Comparison of ENCODE assay signal across 8 mouse cellular contexts in genomic region chr7:129774261-129774861, GRCm38 (mm10).
A peak's percentile ranks its signal among the peaks of the same experiment; 100 is the strongest.
DNase-seq lines count a peak whose midpoint lies in the region; ATAC-seq lines count a peak whose summit lies in the region.

No protein-coding gene starts in this region.

- peak overlapping the region; percentile 15 to 18; a peak in 1 of 4 replicates for H3K4me3 ChIP-seq in heart, embryonic 14.5 days (ENCODE audit: control insufficient read depth in 1 of 2, insufficient read depth in 1 of 2, low read depth in 1 of 2, low read length in 2 of 2)
- H3K4me3 ChIP-seq in forebrain, embryonic 15.5 days, result no peak overlapping the region
- H3K4me3 ChIP-seq in midbrain, embryonic 10.5 days, result peak overlapping the region; percentile 31

- H3K4me1 ChIP-seq in heart, embryonic 14.5 days (ENCODE audit: control insufficient read depth in 2 of 2, insufficient read depth in 2 of 2, low read length in 2 of 2), result peaks cover 7% of the 10 kb centered on the region in 2 experiments; a peak in 3 of 4 replicates
- peaks cover 46% of the 10 kb centered on the region for H3K4me1 ChIP-seq in forebrain, embryonic 15.5 days
- H3K4me1 ChIP-seq in midbrain, embryonic 10.5 days, result peaks cover 33% of the 10 kb centered on the region

- H3K27me3 ChIP-seq in heart, embryonic 14.5 days (ENCODE audit: control insufficient read depth, insufficient read depth, low read length), result no peaks in the 10 kb centered on the region
- peaks cover 5% of the 10 kb centered on the region; the same call in 1 of the 2 replicates for H3K27me3 ChIP-seq in forebrain, embryonic 15.5 days
- peaks cover 87% of the 10 kb centered on the region for H3K27me3 ChIP-seq in midbrain, embryonic 10.5 days (ENCODE audit: low read depth, poor library complexity, severe bottlenecking)

- WGBS in heart, embryonic 14.5 days, result 6% methylated on average over 17 of the region's 17 CpGs
- WGBS in forebrain, embryonic 15.5 days, result 4% methylated on average over 17 of the region's 17 CpGs
- WGBS in midbrain, embryonic 10.5 days, result 2% methylated on average over 17 of the region's 17 CpGs

- H3K9me3 ChIP-seq in heart, embryonic 14.5 days (ENCODE audit: control insufficient read depth, low read length), result no peaks in the 10 kb centered on the region
- H3K9me3 ChIP-seq in forebrain, embryonic 15.5 days, result no peaks in the 10 kb centered on the region
- H3K9me3 ChIP-seq in midbrain, embryonic 10.5 days (replicated peaks), result no peaks in the 10 kb centered on the region

- no peak overlapping the region for H3K27ac ChIP-seq in heart, embryonic 14.5 days (replicated peaks in 1 of 2; ENCODE audit: control insufficient read depth in 1 of 2, insufficient read depth in 1 of 2, low read depth in 2 of 2, low read length in 2 of 2)
- H3K27ac ChIP-seq in forebrain, embryonic 15.5 days (replicated peaks), result no peak overlapping the region
- peak overlapping the region; percentile 53 for H3K27ac ChIP-seq in midbrain, embryonic 10.5 days (replicated peaks)

- DNase-seq in heart, postnatal 14 days, result no peak
- DNase-seq in brain, adult 2 months (ENCODE audit: low read depth, low spot score), result peak; percentile 90
- DNase-seq in midbrain, embryonic 10.5 days (ENCODE audit: low spot score), result peak; percentile 47
- DNase-seq in thymus, postnatal 25 days, result peak; percentile 67
- no peak for DNase-seq in natural killer cell, adult 2 months (ENCODE audit: low spot score in 2 of 2)
- no peak for DNase-seq in layer of hippocampus, postnatal 25 days (ENCODE audit: extremely low spot score in 1 of 2, low spot score in 1 of 2)

- no peaks in the 10 kb centered on the region for H3K36me3 ChIP-seq in heart, embryonic 14.5 days (ENCODE audit: control insufficient read depth, insufficient read depth, low read length)
- no peaks in the 10 kb centered on the region for H3K36me3 ChIP-seq in forebrain, embryonic 15.5 days
- no peaks in the 10 kb centered on the region for H3K36me3 ChIP-seq in midbrain, embryonic 10.5 days

- no peak for ATAC-seq in heart, embryonic 14.5 days (ENCODE audit: insufficient number of reproducible peaks, insufficient read depth, low FRiP score, low read depth)
- ATAC-seq in forebrain, embryonic 15.5 days (replicated peaks), result peak; percentile 28; the same call in 1 of the 2 replicates

- H3K9ac ChIP-seq in heart, embryonic 14.5 days (ENCODE audit: low read length), result peak overlapping the region; percentile 32; the same call in 1 of the 2 replicates
- no peak overlapping the region for H3K9ac ChIP-seq in forebrain, embryonic 15.5 days (replicated peaks)

- intact Hi-C loops in heart, postnatal 14 days (cut with DNase I), result no loop called here

- peak overlapping the region; percentile 52 for H3K4me2 ChIP-seq in heart, embryonic 14.5 days (ENCODE audit: low read length)
- H3K4me2 ChIP-seq in forebrain, embryonic 15.5 days (replicated peaks), result 0 out of 2 replicates have a peak overlapping the region, but pooled peaks have one; percentile 5

Comparison
In these comparisons a context has a peak if more than half of its experiments do, and no peak if none do; other contexts are left out.
1. DNase-seq: peak in brain, adult 2 months (single experiment), midbrain, embryonic 10.5 days (single experiment) and thymus, postnatal 25 days (single experiment); none in heart, postnatal 14 days (0 of 2), natural killer cell, adult 2 months (0 of 2) and layer of hippocampus, postnatal 25 days (0 of 2).